Mouse (Mus musculus): ENCODE measurements around the gene Hectd1.

DNA sequence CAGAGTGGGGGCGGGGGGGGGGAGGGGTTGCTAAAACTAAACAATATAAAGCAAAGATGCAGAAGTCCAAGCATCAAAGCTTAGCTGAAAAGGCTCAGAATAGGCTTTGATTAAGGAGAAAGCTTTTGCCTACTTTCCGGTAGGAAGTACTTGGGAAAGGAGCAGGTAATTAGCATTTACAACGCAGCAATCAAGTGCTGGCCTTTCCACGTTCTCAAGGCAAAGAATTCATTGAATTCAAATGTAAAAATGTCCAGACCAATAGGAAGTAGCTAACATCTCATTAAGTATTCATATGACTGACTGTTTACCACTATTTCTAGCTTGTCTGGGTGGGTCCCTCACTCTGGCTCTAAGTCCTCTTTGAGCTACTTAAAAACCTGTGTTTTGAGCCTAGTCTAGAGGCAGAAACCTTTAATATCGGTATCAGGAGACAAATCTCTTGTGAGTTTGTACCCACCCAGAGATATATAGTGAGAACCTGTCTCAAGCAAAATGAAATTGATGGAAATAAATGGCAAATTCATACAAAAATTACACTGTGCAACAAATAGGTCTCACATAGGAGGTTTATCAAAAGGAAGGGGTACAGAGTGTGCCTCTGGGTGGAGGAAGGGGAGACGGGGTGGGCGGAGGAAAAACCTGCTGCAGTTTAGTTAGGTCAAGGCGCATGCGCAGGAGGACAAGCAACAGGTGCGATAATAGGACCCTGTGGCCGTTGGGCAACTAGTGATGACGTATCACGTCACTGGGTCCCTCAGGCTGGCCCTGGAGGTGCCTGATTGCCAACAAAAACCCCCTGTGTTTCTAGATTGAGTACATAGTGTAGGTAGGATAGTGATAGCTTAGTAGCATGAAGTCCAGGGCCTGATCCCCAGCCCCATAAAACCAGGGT is 29.0 kb upstream of the Hectd1 start:
- TF ChIP-seq POLR2A (IDR thresholded peaks at IDR 0.05; ENCODE audit: control insufficient read depth, low read depth, low read length) (peak; percentile 86; the same call in 1 of the 2 replicates), CTCF (IDR thresholded peaks at IDR 0.05; ENCODE audit: control insufficient read depth, insufficient read depth, insufficient replicate concordance, low read depth, low read length) (no peak)

Data from testis, adult 2 months (tissue).